Mouse (Mus musculus) forebrain, postnatal 0 days (tissue): ENCODE measurements at regions not wholly inside any gene's neighbourhood (a gene's known extent, or its start where the extent isn't known, plus 50 kb on each side); places are given as distances from the start of the nearest gene placed in this dataset.

Experiments
- ATAC-seq: fragments of 200-750 bp; cut with Nextera tagmentation; 2 replicates; pipeline ENCODE4 v1.8.0; 2017; ENCODE audit warnings: mild to moderate bottlenecking, moderate library complexity
- DNase-seq: peaks from one replicate; pipeline ENCODE4 v3.0.0-alpha.2; 2015
- H3K27ac ChIP-seq: fragments of 300-500 bp; sonication (generic); 2 replicates; pipeline ENCODE4 v1.5.1; 2014; ENCODE audit warnings: low read depth, mild to moderate bottlenecking, antibody characterized with exemption, low read length, moderate library complexity, mixed read lengths
- H3K27me3 ChIP-seq: fragments of 300-500 bp; sonication (generic); 2 replicates; pipeline ENCODE4 v1.6.1; 2014; ENCODE audit warnings: mild to moderate bottlenecking, low read length, mixed read lengths; ENCODE audit not compliant: insufficient read depth
- H3K36me3 ChIP-seq: fragments of 300-500 bp; sonication (generic); 2 replicates; pipeline ENCODE4 v1.6.1; 2014; ENCODE audit warnings: mild to moderate bottlenecking, moderate library complexity; ENCODE audit not compliant: insufficient read depth
- H3K4me1 ChIP-seq: fragments of 300-500 bp; sonication (generic); 2 replicates; pipeline ENCODE4 v1.6.1; 2014; ENCODE audit warnings: antibody characterized with exemption; ENCODE audit not compliant: insufficient read depth
- H3K4me2 ChIP-seq: fragments of 300-500 bp; sonication (generic); 2 replicates; pipeline ENCODE4 v1.6.1; 2014; ENCODE audit warnings: low read depth, mild to moderate bottlenecking, moderate library complexity
- H3K4me3 ChIP-seq: fragments of 300-500 bp; sonication (generic); 2 replicates; pipeline ENCODE4 v1.5.1; 2014; ENCODE audit warnings: low read depth, low read length, mixed read lengths
- H3K9ac ChIP-seq: fragments of 300-500 bp; sonication (generic); 2 replicates; pipeline ENCODE4 v1.6.1; 2014; ENCODE audit warnings: mild to moderate bottlenecking
- H3K9me3 ChIP-seq: fragments of 300-500 bp; sonication (generic); 2 replicates; pipeline ENCODE4 v1.6.1; 2016; ENCODE audit warnings: low read length
- CTCF ChIP-seq: sonication (generic); IDR thresholded peaks from 2 replicates; pipeline ENCODE4 v1.5.1; 2016; ENCODE audit warnings: antibody characterized with exemption, control low read depth, low read depth
- WGBS: fragments of 180-500 bp; shearing (Covaris S2); extraction: QIAGEN DNeasy Blood & Tissue Kit; methylation state at CpG from one replicate; pipeline ENCODE4 v1.1.7; 2014; 5-methylcytosine and 5-hydroxymethylcytosine counted together

- no peak for DNase-seq
- no peaks in the 10 kb centered on the region for H3K36me3 ChIP-seq
- no peaks in the 10 kb centered on the region for H3K27me3 ChIP-seq
- ATAC-seq, result no peak; the same call in 1 of the 2 replicates
- H3K4me2 ChIP-seq, result no peak overlapping the region
- WGBS, result 26% methylated on average over 1 of the region's 1 CpGs
- H3K27ac ChIP-seq, result peak overlapping the region; percentile 4; the same call in 1 of the 2 replicates
- H3K4me1 ChIP-seq, result no peaks in the 10 kb centered on the region
- no peak overlapping the region for H3K4me3 ChIP-seq
- no peak for TF ChIP-seq CTCF
- no peak overlapping the region for H3K9ac ChIP-seq
- H3K9me3 ChIP-seq, result no peaks in the 10 kb centered on the region
Observed at GRCm38 (mm10) chr1:137846857-137847256, 328.7 kb downstream of the Ptprc start.

GRCm38 (mm10) chr1:137840531-137840930 is 335.0 kb downstream of the Ptprc start:
- no peak for ATAC-seq
- no peak for DNase-seq
- H3K4me3 ChIP-seq, result no peak overlapping the region
- no peaks in the 10 kb centered on the region for H3K9me3 ChIP-seq
- H3K4me1 ChIP-seq, result 0 out of 2 replicates have a peak, but pooled peaks cover 8% of the 10 kb centered on the region
- H3K4me2 ChIP-seq, result no peak overlapping the region
- no peak overlapping the region for H3K27ac ChIP-seq
- H3K27me3 ChIP-seq, result no peaks in the 10 kb centered on the region
- no peak for TF ChIP-seq CTCF
- no peak overlapping the region for H3K9ac ChIP-seq
- H3K36me3 ChIP-seq, result no peaks in the 10 kb centered on the region

GRCm38 (mm10) chr1:137839703-137840102 is 335.8 kb downstream of the Ptprc start:
- DNase-seq, result no peak
- Histone ChIP-seq H3K4me1 (0 out of 2 replicates have a peak, but pooled peaks cover 8% of the 10 kb centered on the region), H3K9me3 (no peaks in the 10 kb centered on the region), H3K36me3 (no peaks in the 10 kb centered on the region), H3K27ac (no peak overlapping the region), H3K4me3 (no peak overlapping the region), H3K27me3 (no peaks in the 10 kb centered on the region), H3K4me2 (no peak overlapping the region), H3K9ac (no peak overlapping the region)
- no peak for ATAC-seq
- WGBS, result 40% methylated on average over 5 of the region's 5 CpGs
- TF ChIP-seq CTCF, result no peak

- Histone ChIP-seq H3K4me3 (no peak overlapping the region), H3K4me1 (0 out of 2 replicates have a peak, but pooled peaks cover 8% of the 10 kb centered on the region), H3K27me3 (no peaks in the 10 kb centered on the region), H3K36me3 (no peaks in the 10 kb centered on the region), H3K4me2 (no peak overlapping the region), H3K9me3 (no peaks in the 10 kb centered on the region), H3K9ac (no peak overlapping the region), H3K27ac (peak overlapping the region; percentile 46; the same call in 1 of the 2 replicates)
- TF ChIP-seq CTCF, result no peak
- peak; percentile 13 for DNase-seq
- WGBS, result 63% methylated on average over 2 of the region's 2 CpGs
- ATAC-seq, result no peak
Observed at GRCm38 (mm10) chr1:137839263-137839662, 336.2 kb downstream of the Ptprc start.

GRCm38 (mm10) chr1:137838357-137838756 is 337.2 kb downstream of the Ptprc start:
- Histone ChIP-seq H3K27ac (no peak overlapping the region), H3K4me3 (no peak overlapping the region), H3K36me3 (no peaks in the 10 kb centered on the region), H3K4me2 (no peak overlapping the region), H3K4me1 (0 out of 2 replicates have a peak, but pooled peaks cover 8% of the 10 kb centered on the region), H3K27me3 (no peaks in the 10 kb centered on the region), H3K9me3 (no peaks in the 10 kb centered on the region), H3K9ac (no peak overlapping the region)
- ATAC-seq (peak; percentile 83), DNase-seq (peak; percentile 39)
- WGBS, result 10% methylated on average over 8 of the region's 8 CpGs
- no peak for TF ChIP-seq CTCF

GRCm38 (mm10) chr1:137833535-137833934 is 342.0 kb downstream of the Ptprc start:
- H3K9ac ChIP-seq, result no peak overlapping the region
- H3K27ac ChIP-seq, result no peak overlapping the region
- DNase-seq, result no peak
- no peak overlapping the region for H3K4me2 ChIP-seq
- no peaks in the 10 kb centered on the region for H3K27me3 ChIP-seq
- no peak for ATAC-seq
- WGBS, result 81% methylated on average over 3 of the region's 3 CpGs
- H3K9me3 ChIP-seq, result no peaks in the 10 kb centered on the region
- H3K4me1 ChIP-seq, result no peaks in the 10 kb centered on the region
- no peak for TF ChIP-seq CTCF
- H3K36me3 ChIP-seq, result no peaks in the 10 kb centered on the region
- no peak overlapping the region for H3K4me3 ChIP-seq

GRCm38 (mm10) chr1:137831284-137831683 is 344.2 kb downstream of the Ptprc start:
- Histone ChIP-seq H3K4me3 (no peak overlapping the region), H3K9ac (no peak overlapping the region), H3K36me3 (no peaks in the 10 kb centered on the region), H3K27me3 (no peaks in the 10 kb centered on the region), H3K4me1 (no peaks in the 10 kb centered on the region), H3K27ac (no peak overlapping the region), H3K9me3 (no peaks in the 10 kb centered on the region), H3K4me2 (no peak overlapping the region)
- no peak for TF ChIP-seq CTCF
- WGBS, result 73% methylated on average over 4 of the region's 4 CpGs
- DNase-seq (peak; percentile 4), ATAC-seq (no peak)
